Mouse (Mus musculus) embryo, embryonic 10.5 days (tissue): ENCODE data around the gene Spg21.

Experiments used
- DNase-seq: peaks from one replicate; pipeline ENCODE4 v3.0.0-alpha.2; 2015; ENCODE audit warnings: low spot score

The Spg21 gene

DNA sequence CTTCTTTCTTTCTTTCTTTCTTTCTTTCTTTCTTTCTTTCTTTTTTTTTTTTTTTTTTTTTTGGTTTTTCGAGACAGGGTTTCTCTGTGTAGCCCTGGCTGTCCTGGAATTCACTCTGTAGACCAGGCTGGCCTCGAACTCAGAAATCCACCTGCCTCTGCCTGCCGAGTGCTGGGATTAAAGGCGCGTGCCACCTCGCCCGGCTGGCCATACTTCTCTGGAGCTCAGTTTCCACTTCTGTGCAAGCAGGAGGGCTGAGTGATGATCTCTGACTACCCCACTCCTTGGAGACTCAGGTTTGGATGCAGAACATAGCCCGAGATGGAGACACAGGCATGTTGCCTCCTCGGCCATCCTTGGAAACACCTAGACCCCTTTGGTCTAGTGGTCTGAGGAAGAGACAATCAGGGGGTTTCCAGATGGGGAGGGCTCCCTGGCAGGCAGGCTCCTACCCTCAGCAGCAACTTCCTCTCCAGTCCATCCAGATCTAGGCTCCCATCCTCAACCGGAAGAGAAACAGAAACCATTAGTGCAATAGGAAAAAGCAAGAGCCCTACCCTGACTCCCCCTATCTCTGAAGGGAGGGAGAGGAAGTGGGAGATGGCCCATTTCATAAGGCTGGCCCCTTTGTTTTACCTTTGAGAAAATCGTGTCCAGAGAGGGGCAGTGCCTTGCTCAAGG is 75.2 kb downstream of the Spg21 start:
- no peak for DNase-seq

DNA sequence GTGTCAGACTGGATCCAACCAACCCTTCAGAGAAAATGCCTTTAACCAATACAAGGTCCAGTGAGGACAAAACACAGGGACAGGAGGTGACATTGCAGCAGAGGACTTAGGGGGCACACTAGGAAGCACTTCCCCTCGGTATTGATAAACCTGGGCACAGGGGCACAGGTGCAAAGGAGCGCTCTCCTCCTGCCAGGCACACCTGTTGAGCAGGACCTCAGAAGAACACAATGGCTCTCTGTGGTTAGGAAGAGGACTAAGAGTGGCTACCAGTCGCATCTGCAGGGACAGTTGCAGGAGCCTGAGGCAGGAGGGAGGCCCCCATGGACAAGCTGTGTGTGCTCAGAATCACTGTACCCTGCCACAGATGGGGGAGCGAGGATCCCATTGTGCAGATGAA is 75.7 kb downstream of the Spg21 start:
- no peak for DNase-seq
